Mouse (Mus musculus): ENCODE measurements at regions not wholly inside any gene's neighbourhood (a gene's known extent, or its start where the extent isn't known, plus 50 kb on each side); places are given as distances from the start of the nearest gene placed in this dataset.

- ATAC-seq (ENCODE audit: low TSS enrichment): peak; percentile 50; the same call in 1 of the 2 replicates
Measured at GRCm38 (mm10) chr9:92045472-92045905, 147.2 kb upstream of the Plscr5 start.

GRCm38 (mm10) chr9:92044161-92044560, 148.6 kb upstream of the Plscr5 start:
- no peak for ATAC-seq (ENCODE audit: low TSS enrichment)

- ATAC-seq (ENCODE audit: low TSS enrichment): no peak
Measured at GRCm38 (mm10) chr9:92016521-92016920, 176.2 kb upstream of the Plscr5 start.

- no peak for ATAC-seq (ENCODE audit: low TSS enrichment)
Measured at GRCm38 (mm10) chr9:92015923-92016322, 176.8 kb upstream of the Plscr5 start.

GRCm38 (mm10) chr9:91988240-91988639, 204.5 kb upstream of the Plscr5 start:
- no peak; the same call in 1 of the 2 replicates for ATAC-seq (ENCODE audit: low TSS enrichment)

- ATAC-seq (ENCODE audit: low TSS enrichment): no peak
Measured at GRCm38 (mm10) chr9:91981955-91982621, 210.6 kb upstream of the Plscr5 start.

GRCm38 (mm10) chr9:91981499-91981898, 211.2 kb upstream of the Plscr5 start:
- ATAC-seq (ENCODE audit: low TSS enrichment): no peak

- no peak for ATAC-seq (ENCODE audit: low TSS enrichment)
Measured at GRCm38 (mm10) chr9:91964051-91964450, 228.7 kb upstream of the Plscr5 start.

- ATAC-seq (ENCODE audit: low TSS enrichment): no peak
Measured at GRCm38 (mm10) chr9:91962726-91963125, 230.0 kb upstream of the Plscr5 start.

GRCm38 (mm10) chr9:91961666-91962065, 231.1 kb upstream of the Plscr5 start:
- ATAC-seq (ENCODE audit: low TSS enrichment): no peak

- ATAC-seq (ENCODE audit: low TSS enrichment): no peak
Measured at GRCm38 (mm10) chr9:91960556-91961325, 232.0 kb upstream of the Plscr5 start.

- no peak for ATAC-seq (ENCODE audit: low TSS enrichment)
Measured at GRCm38 (mm10) chr9:91959592-91959991, 233.1 kb upstream of the Plscr5 start.

GRCm38 (mm10) chr9:91959076-91959475, 233.7 kb upstream of the Plscr5 start:
- ATAC-seq (ENCODE audit: low TSS enrichment): no peak

- ATAC-seq (ENCODE audit: low TSS enrichment): no peak
Measured at GRCm38 (mm10) chr9:91958421-91958820, 234.3 kb upstream of the Plscr5 start.

GRCm38 (mm10) chr9:91957061-91957460, 235.7 kb upstream of the Plscr5 start:
- no peak for ATAC-seq (ENCODE audit: low TSS enrichment)

GRCm38 (mm10) chr9:91948746-91949145, 244.0 kb upstream of the Plscr5 start:
- no peak for ATAC-seq (ENCODE audit: low TSS enrichment)

GRCm38 (mm10) chr9:91942001-91942400, 250.7 kb upstream of the Plscr5 start:
- no peak for ATAC-seq (ENCODE audit: low TSS enrichment)

- no peak for ATAC-seq (ENCODE audit: low TSS enrichment)
Measured at GRCm38 (mm10) chr9:91938729-91939128, 254.0 kb upstream of the Plscr5 start.

- ATAC-seq (ENCODE audit: low TSS enrichment): no peak
Measured at GRCm38 (mm10) chr9:91904066-91904465, 288.7 kb upstream of the Plscr5 start.

- no peak for ATAC-seq (ENCODE audit: low TSS enrichment)
Measured at GRCm38 (mm10) chr9:91900956-91901355, 291.8 kb upstream of the Plscr5 start.

GRCm38 (mm10) chr9:91876823-91877222, 315.9 kb upstream of the Plscr5 start:
- no peak for ATAC-seq (ENCODE audit: low TSS enrichment)

- ATAC-seq (ENCODE audit: low TSS enrichment): no peak
Measured at GRCm38 (mm10) chr9:91831556-91831955, 361.2 kb upstream of the Plscr5 start.
